Comparison of ENCODE assay signal across 8 mouse cellular contexts in the genomic region with DNA sequence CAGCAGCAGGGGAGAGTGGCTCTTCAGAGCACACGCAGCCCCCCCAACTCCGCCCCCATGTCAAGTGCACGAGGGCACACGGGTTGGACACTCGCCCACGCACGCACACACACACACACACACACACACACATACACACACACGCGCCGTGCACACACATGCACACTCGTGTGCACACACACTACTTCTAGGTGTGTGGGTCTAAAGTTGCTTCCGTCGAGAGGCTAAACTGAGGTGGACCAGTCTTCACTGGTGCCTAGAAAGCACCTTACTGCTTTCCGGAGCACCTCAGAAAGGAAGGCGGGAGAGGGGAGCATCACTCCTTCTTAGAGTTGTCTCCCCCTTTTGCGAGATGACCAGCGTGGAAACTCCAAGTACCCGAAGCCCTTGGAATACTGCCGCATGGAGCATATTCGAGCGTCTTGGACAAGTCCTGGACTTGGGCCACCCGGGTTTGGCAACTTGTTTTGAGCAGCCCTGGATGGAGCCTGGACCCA. TPM values are rescaled to one million over a fixed set of nuclear protein-coding genes. Genes with fewer than 3 reads are reported as not detected.
DNase-seq lines count a peak whose midpoint lies in the region; ATAC-seq and TF ChIP-seq lines count a peak whose summit lies in the region.

A gene (plus strand): TSS at position 148 of the 497 bp plus-strand sequence.

- no peaks in the 10 kb centered on the region for H3K79me2 ChIP-seq in myocyte (ENCODE audit: control insufficient read depth, insufficient read depth)

- no peak; the same call in 1 of the 2 replicates for ATAC-seq in embryonic facial prominence, embryonic 14.5 days (ENCODE audit: low read depth)

- peak; percentile 25 to 62 for DNase-seq in heart, adult 18-20 months
- no peak for DNase-seq in heart, postnatal 25 days (ENCODE audit: low spot score)
- peak; percentile 56 for DNase-seq in adrenal gland, postnatal 10 days
- no peak for DNase-seq in embryonic facial prominence, embryonic 14.5 days (ENCODE audit: low spot score)
- peak; percentile 36 to 39 for DNase-seq in heart, postnatal 36 days
- DNase-seq in left cerebral cortex, postnatal 25 days (ENCODE audit: low spot score in 2 of 2) = peak; percentile 30 to 58
- no peak for DNase-seq in thymus, postnatal 4 days

- intact Hi-C loops in heart, postnatal 25 days (cut with DNase I) = no loop called here
- intact Hi-C loops in heart, postnatal 36 days (cut with DNase I) = loop anchor here (5.0 kb wide), 1 partner anchor 67 kb away; no protein-coding TSS in a partner anchor
- intact Hi-C loops in left cerebral cortex, postnatal 25 days (cut with DNase I) = loop anchor here (1.0 to 2.0 kb wide), 3 partner anchors 17 to 56 kb away; no protein-coding TSS in a partner anchor

- peak within 1 kb of the TSS; percentile 44 for H3K4me3 ChIP-seq in embryonic facial prominence, embryonic 14.5 days (ENCODE audit: low read depth, low read length)
- no peak within 1 kb of the TSS for H3K4me3 ChIP-seq in myocyte

- WGBS in embryonic facial prominence, embryonic 14.5 days = under 1% methylated on average over 20 of the region's 22 CpGs

- H3K4me2 ChIP-seq in embryonic facial prominence, embryonic 14.5 days (ENCODE audit: low read depth, low read length) = peak within 1 kb of the TSS; percentile 74
- peak within 1 kb of the TSS; percentile 80 for H3K4me2 ChIP-seq in myocyte (ENCODE audit: low read depth)

- H3K9me3 ChIP-seq in embryonic facial prominence, embryonic 14.5 days (ENCODE audit: control insufficient read depth, low read length) = no peaks in the 10 kb centered on the region

- H3K9ac ChIP-seq in embryonic facial prominence, embryonic 14.5 days (ENCODE audit: low read depth, low read length) = peak within 1 kb of the TSS; percentile 54

- H3ac ChIP-seq in myocyte (ENCODE audit: control insufficient read depth, insufficient read length) = no peak within 1 kb of the TSS

- H3K27ac ChIP-seq in embryonic facial prominence, embryonic 14.5 days (replicated peaks; ENCODE audit: low read depth, low read length) = no peak within 1 kb of the TSS

- H3K4me1 ChIP-seq in embryonic facial prominence, embryonic 14.5 days (ENCODE audit: control insufficient read depth, insufficient read depth, low read length) = peaks cover 11% of the 10 kb centered on the region

- TF ChIP-seq POLR2A in myocyte (IDR thresholded peaks at IDR 0.05; ENCODE audit: insufficient read length, low read depth) = no peak

- no peaks in the 10 kb centered on the region for H3K36me3 ChIP-seq in embryonic facial prominence, embryonic 14.5 days (ENCODE audit: control insufficient read depth, insufficient read depth, low read length)
- H3K36me3 ChIP-seq in myocyte (ENCODE audit: control insufficient read depth, insufficient read depth) = no peaks in the 10 kb centered on the region

- peaks cover 39% of the 10 kb centered on the region for H3K27me3 ChIP-seq in embryonic facial prominence, embryonic 14.5 days (replicated peaks; ENCODE audit: control insufficient read depth, insufficient read depth, low read length)
- peaks cover 9% of the 10 kb centered on the region for H3K27me3 ChIP-seq in myocyte (ENCODE audit: control insufficient read depth, insufficient read depth, insufficient read length)

TF ChIP-seq in myocyte, 11 proteins besides CTCF, POLR2A, EP300 and RAD21:
- peak in 1 of 3 experiments; percentile 21 for TF ChIP-seq MYOD1 (IDR thresholded peaks at IDR 0.05; ENCODE audit: control insufficient read depth in 1 of 3, insufficient read length in 2 of 3, low read depth in 2 of 3)
- TF ChIP-seq SRF (IDR thresholded peaks at IDR 0.05; ENCODE audit: control insufficient read depth, insufficient read length, low read depth) = no peak

RNA-seq across cellular contexts. Expression of the gene that starts here (rescaled TPM):
- total RNA-seq in heart, adult 18-20 months (2021) = 1 to 10 TPM; 2.4 to 3.6 TPM
- total RNA-seq in heart, postnatal 25 days (2021) = 1 to 10 TPM; 2.5 to 4.5 TPM
- 10 to 100 TPM; 12.4 to 20.0 TPM for total RNA-seq in adrenal gland, postnatal 10 days (2021)
- 2.3 and 3.5 TPM in 2 replicates for polyA plus RNA-seq in embryonic facial prominence, embryonic 14.5 days (2014; fragmentation: Nextera tagmentation; extraction: Ambion mirVana)
- 1 to 10 TPM; 2.7 to 3.5 TPM for total RNA-seq in heart, postnatal 36 days (2021)
- 100 to 1,000 TPM in 1 of 2 experiments, 10 to 100 TPM in 1; 64.8 to 174 TPM for total RNA-seq in left cerebral cortex, postnatal 25 days (2021)
- polyA plus RNA-seq in myocyte (2012; fragmentation: generic; extraction: Trizol) = 0.34 TPM

Comparison
In these comparisons a context has a peak if more than half of its experiments do, and no peak if none do; other contexts are left out.
1. DNase-seq: peak in heart, adult 18-20 months (2 of 2), adrenal gland, postnatal 10 days (single experiment), heart, postnatal 36 days (2 of 2) and left cerebral cortex, postnatal 25 days (2 of 2); none in heart, postnatal 25 days (single experiment), embryonic facial prominence, embryonic 14.5 days (single experiment) and thymus, postnatal 4 days (single experiment).